Mouse (Mus musculus) lung, embryonic 15.5 days (tissue): Measurements from ENCODE around the gene Bub1. TPM values are rescaled to one million over a fixed set of nuclear protein-coding genes. Genes with fewer than 3 reads are reported as not detected.
A peak's percentile ranks its signal among the peaks of the same experiment; 100 is the strongest.

Experiments used
- ATAC-seq: fragments of 200-750 bp; cut with Nextera tagmentation; 2 replicates; pipeline ENCODE4 v1.8.0; 2017; ENCODE audit warnings: moderate number of reproducible peaks, borderline replicate concordance; ENCODE audit not compliant: low FRiP score, low TSS enrichment; ENCODE audit errors: extremely low read depth
- H3K27ac ChIP-seq: fragments of 300-500 bp; sonication (generic); 2 replicates; pipeline ENCODE4 v1.5.1; 2015; ENCODE audit warnings: moderate library complexity, mild to moderate bottlenecking, inconsistent platforms
- H3K27me3 ChIP-seq: fragments of 300-500 bp; sonication (generic); 2 replicates; pipeline ENCODE4 v1.6.1; 2015; ENCODE audit warnings: inconsistent platforms
- H3K36me3 ChIP-seq: fragments of 300-500 bp; sonication (generic); 2 replicates; pipeline ENCODE4 v1.6.1; 2015; ENCODE audit warnings: inconsistent platforms
- H3K4me1 ChIP-seq: fragments of 300-500 bp; sonication (generic); 2 replicates; pipeline ENCODE4 v1.6.1; 2015; ENCODE audit warnings: inconsistent platforms
- H3K4me2 ChIP-seq: fragments of 300-500 bp; sonication (generic); 2 replicates; pipeline ENCODE4 v1.6.1; 2015; ENCODE audit warnings: inconsistent platforms, mild to moderate bottlenecking, moderate library complexity
- H3K4me3 ChIP-seq: fragments of 300-500 bp; sonication (generic); 2 replicates; pipeline ENCODE4 v1.5.1; 2015; ENCODE audit warnings: mild to moderate bottlenecking, inconsistent platforms
- H3K9ac ChIP-seq: fragments of 300-500 bp; sonication (generic); 2 replicates; pipeline ENCODE4 v1.6.1; 2015; ENCODE audit warnings: inconsistent platforms
- H3K9me3 ChIP-seq: fragments of 300-500 bp; sonication (generic); 2 replicates; pipeline ENCODE4 v1.6.1; 2016; ENCODE audit warnings: inconsistent platforms
- WGBS: fragments of 180-500 bp; shearing (Covaris S2); methylation state at CpG from one replicate; pipeline ENCODE4 v1.1.7; 2015; 5-methylcytosine and 5-hydroxymethylcytosine counted together
- polyA plus RNA-seq: library from polyadenylated mRNA; unstranded; fragments of >200 nt; fragmentation: Nextera tagmentation; extraction: Ambion mirVana; gene quantifications from 2 replicates; pipeline ENCODE4 v1.2.1, GENCODE M21; 2015

Bub1 gene
- polyA plus RNA-seq, 1 experiment from 2014 or later, result 68.0 TPM

- no peak for ATAC-seq
- WGBS, result 16% methylated on average over 2 of the region's 2 CpGs
- H3K9me3 ChIP-seq, result no peaks in the 10 kb centered on the region
- H3K4me1 ChIP-seq, result peaks cover 14% of the 10 kb centered on the region
- no peak overlapping the region for H3K4me3 ChIP-seq
- no peak overlapping the region for H3K27ac ChIP-seq
- 0 out of 2 replicates have a peak, but pooled peaks cover 2% of the 10 kb centered on the region for H3K36me3 ChIP-seq
- H3K9ac ChIP-seq, result no peak overlapping the region
- H3K4me2 ChIP-seq, result no peak overlapping the region
- peaks cover 11% of the 10 kb centered on the region for H3K27me3 ChIP-seq
Observed at GRCm38 (mm10) chr2:127832833-127833190, 1.1 kb upstream of the Bub1 start.

GRCm38 (mm10) chr2:127832103-127832832 lies 603 bp upstream of the Bub1 start:
- peak; percentile 62; the same call in 1 of the 2 replicates for ATAC-seq
- 29% methylated on average over 11 of the region's 11 CpGs for WGBS
- peak overlapping the region; percentile 65 for H3K4me3 ChIP-seq
- peak overlapping the region; percentile 76 for H3K4me2 ChIP-seq
- peak overlapping the region; percentile 21; the same call in 1 of the 2 replicates for H3K9ac ChIP-seq
- 0 out of 2 replicates have a peak overlapping the region, but pooled peaks have one; percentile 17 for H3K27ac ChIP-seq
- no peaks in the 10 kb centered on the region for H3K9me3 ChIP-seq
- peaks cover 5% of the 10 kb centered on the region for H3K27me3 ChIP-seq
- peaks cover 3% of the 10 kb centered on the region for H3K36me3 ChIP-seq
- H3K4me1 ChIP-seq, result peaks cover 14% of the 10 kb centered on the region

- no peaks in the 10 kb centered on the region for H3K36me3 ChIP-seq
- peak within 1 kb of the TSS; percentile 55 for H3K4me2 ChIP-seq
- ATAC-seq, result peak; percentile 96
- peak within 1 kb of the TSS; percentile 76 for H3K4me3 ChIP-seq
- H3K4me1 ChIP-seq, result peaks cover 20% of the 10 kb centered on the region
- no peaks in the 10 kb centered on the region for H3K9me3 ChIP-seq
- peak within 1 kb of the TSS; percentile 89 for H3K27ac ChIP-seq
- WGBS, result under 1% methylated on average over 37 of the region's 37 CpGs
- H3K27me3 ChIP-seq, result no peaks in the 10 kb centered on the region
- peak within 1 kb of the TSS; percentile 62 for H3K9ac ChIP-seq
Observed at GRCm38 (mm10) chr2:127791919-127792603, 39.6 kb downstream of the Bub1 start, which contains the start of gene Mtln. Mtln (minus strand) TSS chr2:127792488.

GRCm38 (mm10) chr2:127789651-127790270 lies 41.9 kb downstream of the Bub1 start:
- 27% methylated on average over 9 of the region's 9 CpGs for WGBS
- ATAC-seq, result no peak
- Histone ChIP-seq H3K27me3 (no peaks in the 10 kb centered on the region), H3K9me3 (no peaks in the 10 kb centered on the region), H3K36me3 (no peaks in the 10 kb centered on the region), H3K4me2 (peak overlapping the region; percentile 72), H3K9ac (0 out of 2 replicates have a peak overlapping the region, but pooled peaks have one; percentile 73), H3K4me3 (peak overlapping the region; percentile 86), H3K4me1 (peaks cover 20% of the 10 kb centered on the region), H3K27ac (no peak overlapping the region)

- 2% methylated on average over 11 of the region's 11 CpGs for WGBS
- Histone ChIP-seq H3K4me1 (peaks cover 20% of the 10 kb centered on the region), H3K4me2 (peak overlapping the region; percentile 72), H3K9me3 (no peaks in the 10 kb centered on the region), H3K9ac (peak overlapping the region; percentile 73), H3K27ac (peak overlapping the region; percentile 54), H3K36me3 (no peaks in the 10 kb centered on the region), H3K4me3 (peak overlapping the region; percentile 86), H3K27me3 (no peaks in the 10 kb centered on the region)
- ATAC-seq, result no peak
Observed at GRCm38 (mm10) chr2:127789138-127789537, 42.5 kb downstream of the Bub1 start.

- H3K27ac ChIP-seq, result peak within 1 kb of the TSS; percentile 54
- ATAC-seq, result peak; percentile 82
- peak within 1 kb of the TSS; percentile 73 for H3K9ac ChIP-seq
- H3K27me3 ChIP-seq, result no peaks in the 10 kb centered on the region
- peak within 1 kb of the TSS; percentile 86 for H3K4me3 ChIP-seq
- H3K36me3 ChIP-seq, result no peaks in the 10 kb centered on the region
- peak within 1 kb of the TSS; percentile 72 for H3K4me2 ChIP-seq
- H3K9me3 ChIP-seq, result no peaks in the 10 kb centered on the region
- WGBS, result under 1% methylated on average over 40 of the region's 40 CpGs
- peaks cover 20% of the 10 kb centered on the region for H3K4me1 ChIP-seq
Observed at GRCm38 (mm10) chr2:127788440-127789116, 43.1 kb downstream of the Bub1 start, which contains the start of gene Nphp1. Nphp1 (minus strand) TSS chr2:127788897.

GRCm38 (mm10) chr2:127787226-127787625 lies 44.4 kb downstream of the Bub1 start:
- no peak for ATAC-seq

GRCm38 (mm10) chr2:127778451-127778850 lies 53.2 kb downstream of the Bub1 start:
- no peak overlapping the region for H3K4me2 ChIP-seq
- no peaks in the 10 kb centered on the region for H3K9me3 ChIP-seq
- no peaks in the 10 kb centered on the region for H3K27me3 ChIP-seq
- no peaks in the 10 kb centered on the region for H3K4me1 ChIP-seq
- ATAC-seq, result no peak
- H3K36me3 ChIP-seq, result peaks cover 18% of the 10 kb centered on the region
- H3K27ac ChIP-seq, result no peak overlapping the region
- 84% methylated on average over 5 of the region's 5 CpGs for WGBS
- no peak overlapping the region for H3K9ac ChIP-seq
- H3K4me3 ChIP-seq, result no peak overlapping the region

More at GRCm38 (mm10) chr2:127787226-127787625, 44.4 kb downstream of the Bub1 start:
- 88% methylated on average over 5 of the region's 5 CpGs for WGBS
- Histone ChIP-seq H3K4me1 (peaks cover 20% of the 10 kb centered on the region), H3K27ac (no peak overlapping the region), H3K9ac (no peak overlapping the region), H3K27me3 (no peaks in the 10 kb centered on the region), H3K4me3 (no peak overlapping the region), H3K4me2 (no peak overlapping the region), H3K9me3 (no peaks in the 10 kb centered on the region), H3K36me3 (no peaks in the 10 kb centered on the region)

GRCm38 (mm10) chr2:127775013-127775412 lies 56.7 kb downstream of the Bub1 start:
- H3K9ac ChIP-seq, result no peak overlapping the region
- WGBS, result 79% methylated on average over 3 of the region's 3 CpGs
- peaks cover 24% of the 10 kb centered on the region for H3K36me3 ChIP-seq
- no peaks in the 10 kb centered on the region for H3K27me3 ChIP-seq
- no peak for ATAC-seq
- H3K9me3 ChIP-seq, result no peaks in the 10 kb centered on the region
- H3K4me2 ChIP-seq, result no peak overlapping the region
- H3K27ac ChIP-seq, result no peak overlapping the region
- H3K4me1 ChIP-seq, result no peaks in the 10 kb centered on the region
- no peak overlapping the region for H3K4me3 ChIP-seq

- ATAC-seq, result no peak
- Histone ChIP-seq H3K4me3 (no peak overlapping the region), H3K36me3 (peaks cover 24% of the 10 kb centered on the region), H3K27ac (no peak overlapping the region), H3K27me3 (no peaks in the 10 kb centered on the region), H3K4me1 (no peaks in the 10 kb centered on the region), H3K4me2 (no peak overlapping the region), H3K9me3 (no peaks in the 10 kb centered on the region), H3K9ac (no peak overlapping the region)
- WGBS, result 6% methylated on average over 1 of the region's 1 CpGs
Observed at GRCm38 (mm10) chr2:127774578-127774941, 57.1 kb downstream of the Bub1 start.

- 61% methylated on average over 15 of the region's 15 CpGs for WGBS
- ATAC-seq, result no peak
- peaks cover 24% of the 10 kb centered on the region for H3K36me3 ChIP-seq
- H3K4me2 ChIP-seq, result no peak overlapping the region
- no peak overlapping the region for H3K27ac ChIP-seq
- H3K9ac ChIP-seq, result no peak overlapping the region
- H3K4me3 ChIP-seq, result no peak overlapping the region
- H3K9me3 ChIP-seq, result no peaks in the 10 kb centered on the region
- H3K4me1 ChIP-seq, result no peaks in the 10 kb centered on the region
- no peaks in the 10 kb centered on the region for H3K27me3 ChIP-seq
Observed at GRCm38 (mm10) chr2:127773938-127774577, 57.6 kb downstream of the Bub1 start.
